Mouse (Mus musculus) ovary, adult 18-20 months (tissue): ENCODE measurements at regions not wholly inside any gene's neighbourhood (a gene's known extent, or its start where the extent isn't known, plus 50 kb on each side); places are given as distances from the start of the nearest gene placed in this dataset.

Source experiments
- DNase-seq: peaks from one replicate; pipeline ENCODE4 v3.0.0; 2022; ENCODE audit warnings: low spot score, mixed read lengths

GRCm38 (mm10) chr3:50761766-50762165 lies 318.4 kb upstream of the Slc7a11 start:
- DNase-seq, result no peak

GRCm38 (mm10) chr3:50758106-50758505 lies 314.7 kb upstream of the Slc7a11 start:
- DNase-seq, result no peak

DNA sequence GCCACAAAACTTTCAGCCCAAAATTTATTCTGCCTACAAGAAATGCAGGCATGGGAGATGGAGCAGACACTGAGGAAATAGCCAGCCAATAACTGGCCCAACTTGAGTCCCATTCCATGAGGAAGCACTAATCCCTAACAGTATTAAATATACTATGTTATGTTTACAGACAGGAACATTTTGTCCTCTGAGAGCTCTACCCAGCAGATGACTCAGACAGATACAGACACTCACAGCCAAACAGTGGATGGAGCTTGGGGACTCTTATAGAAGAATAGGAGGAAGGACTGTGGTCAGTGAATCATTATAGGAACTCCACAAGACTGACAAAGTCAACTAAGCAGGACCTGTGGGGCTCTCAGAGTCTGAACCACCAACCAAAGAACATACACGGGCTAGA lies 293.8 kb upstream of the Slc7a11 start:
- no peak for DNase-seq

DNA sequence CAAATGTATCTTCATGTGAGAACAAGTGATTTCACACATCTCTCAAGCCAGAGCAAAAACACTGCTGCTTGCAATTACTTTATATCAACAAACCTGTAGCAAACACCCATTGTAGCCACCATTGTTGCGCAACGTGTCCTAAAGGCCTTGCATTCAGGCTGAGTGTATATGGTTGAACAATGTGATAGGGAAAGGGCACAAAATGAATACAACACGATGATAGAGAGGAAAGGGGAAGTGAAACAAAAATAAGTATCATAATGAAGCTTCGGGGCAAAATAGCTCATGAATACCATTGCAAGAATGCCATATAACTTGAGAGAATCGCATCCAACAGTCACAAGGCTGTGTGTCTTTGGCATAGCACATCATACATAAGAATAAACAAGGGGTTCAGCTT lies 275.6 kb upstream of the Slc7a11 start:
- DNase-seq, result no peak

- no peak for DNase-seq
Measured at GRCm38 (mm10) chr3:50713463-50713862, 270.0 kb upstream of the Slc7a11 start.

DNA sequence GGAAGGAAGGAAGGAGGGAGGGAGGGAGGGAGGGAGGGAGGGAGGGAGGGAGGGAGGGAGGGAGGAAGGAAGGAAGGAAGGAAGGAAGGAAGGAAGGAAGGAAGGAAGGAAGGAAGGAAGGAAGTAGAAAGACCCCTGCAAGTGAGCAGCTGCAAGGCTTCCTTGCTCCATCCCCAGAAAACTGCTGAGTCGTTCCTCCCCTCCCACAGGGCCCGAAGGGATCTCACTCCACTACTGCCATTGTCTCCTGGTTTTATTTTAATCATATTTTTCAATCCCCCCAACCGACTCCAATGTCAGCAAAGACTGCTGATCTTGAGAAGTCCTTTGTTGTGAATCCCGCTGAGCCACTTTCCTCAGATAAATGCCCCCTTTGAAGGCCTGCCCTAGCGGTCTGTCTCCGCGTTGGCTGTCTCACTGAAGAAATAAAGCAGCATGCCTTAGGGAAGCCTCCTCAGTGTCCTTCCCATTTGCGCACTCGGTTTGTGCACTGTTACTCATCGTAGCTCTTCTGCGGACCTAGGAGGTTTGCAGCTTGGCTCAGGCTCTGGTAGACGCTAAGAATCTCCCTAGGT lies 266.1 kb upstream of the Slc7a11 start:
- DNase-seq, result no peak

DNA sequence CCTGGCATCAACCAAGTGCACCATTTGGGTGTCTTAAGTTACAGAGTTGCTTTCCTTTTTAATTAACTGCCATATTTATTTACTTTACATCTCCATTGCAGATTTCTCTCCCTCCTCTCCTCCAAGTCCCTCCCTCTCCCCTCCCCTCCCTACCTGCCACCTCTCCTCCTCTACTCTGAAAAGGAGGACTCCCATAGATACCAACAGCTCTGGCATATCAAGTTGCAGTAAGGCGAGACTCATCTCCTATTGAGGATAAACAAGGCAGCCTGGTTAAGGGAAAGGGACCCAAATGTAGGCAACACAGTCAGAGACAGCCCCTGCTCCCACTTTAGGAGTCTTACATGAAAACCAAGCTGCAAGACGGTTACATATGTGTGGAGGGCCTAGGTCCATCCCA lies 263.3 kb upstream of the Slc7a11 start:
- DNase-seq, result no peak

DNA sequence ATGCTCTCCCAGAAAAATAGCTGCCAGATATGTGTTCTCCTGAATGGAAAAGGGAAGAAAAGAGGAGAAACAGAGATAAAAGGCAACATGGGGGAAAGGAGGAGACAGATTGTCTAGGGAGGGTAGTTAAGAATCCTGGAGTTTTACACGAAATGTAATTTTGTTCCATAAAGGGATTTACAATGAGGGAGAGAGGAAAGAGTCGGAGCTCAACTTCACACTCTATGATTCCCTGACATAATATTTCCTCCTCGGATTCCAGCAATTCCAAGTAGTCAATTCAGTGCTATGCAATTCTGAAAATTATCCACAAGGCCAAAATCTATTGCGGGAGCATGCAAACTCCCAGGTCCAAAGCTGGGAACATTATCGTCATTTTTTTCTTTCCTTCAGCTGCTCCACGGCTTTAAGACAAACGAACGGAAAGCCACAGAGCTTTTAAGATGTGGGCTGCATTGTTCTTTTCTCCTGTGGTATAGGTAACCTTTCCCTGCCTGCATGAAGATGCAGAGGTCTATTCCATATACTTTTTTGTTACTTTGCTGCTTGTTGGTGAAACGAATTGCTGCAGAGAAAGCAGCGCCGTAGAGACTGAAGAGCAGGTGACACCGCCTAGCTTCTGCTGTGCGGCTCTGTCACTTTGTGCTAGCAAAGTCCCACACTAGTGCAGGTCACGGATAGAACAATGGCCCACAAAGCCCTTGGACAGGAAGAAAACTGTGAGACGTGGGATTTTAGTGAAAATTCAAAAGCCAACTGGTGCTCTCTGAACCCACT lies 251.7 kb upstream of the Slc7a11 start:
- DNase-seq, result no peak

DNA sequence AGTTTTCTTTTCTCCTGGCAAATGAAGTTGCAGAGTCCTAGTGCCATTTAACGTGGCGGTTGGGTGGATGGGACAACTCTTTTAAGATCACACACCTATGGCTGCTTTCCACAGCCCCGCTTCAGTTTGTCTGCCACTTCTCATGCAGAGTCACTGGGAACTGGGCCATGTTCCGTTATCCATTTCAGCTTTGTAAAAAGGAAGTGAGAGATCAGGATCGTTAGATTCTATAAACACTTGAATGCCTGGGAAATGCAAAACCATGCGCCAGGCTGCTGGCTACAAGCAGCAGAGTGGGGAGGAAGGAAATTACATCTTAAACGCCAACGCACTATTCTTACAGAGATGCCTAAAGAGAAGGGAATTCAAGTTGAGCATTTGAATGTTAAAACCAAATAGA lies 251.1 kb upstream of the Slc7a11 start:
- DNase-seq, result no peak

DNA sequence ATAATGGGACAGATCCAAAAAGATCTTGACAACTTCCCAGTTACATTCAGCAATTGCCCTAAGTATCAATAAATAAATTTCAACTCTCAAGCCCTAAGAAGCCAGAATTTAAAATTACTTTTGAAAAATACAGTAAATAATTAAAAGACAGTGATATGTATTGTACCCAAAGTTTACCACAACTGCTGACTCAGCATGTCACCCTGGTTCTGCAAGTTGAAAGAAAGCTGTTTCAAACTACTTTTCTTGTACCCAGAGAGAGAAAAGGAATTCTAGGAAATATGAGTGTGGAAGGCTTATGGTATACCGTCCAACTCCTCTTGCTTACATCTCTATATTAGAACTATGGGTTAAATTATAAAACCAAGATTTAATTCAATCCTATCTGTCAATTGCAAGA lies 248.9 kb upstream of the Slc7a11 start:
- DNase-seq, result no peak

- no peak for DNase-seq
Measured at GRCm38 (mm10) chr3:50690750-50691149, 247.3 kb upstream of the Slc7a11 start.

DNA sequence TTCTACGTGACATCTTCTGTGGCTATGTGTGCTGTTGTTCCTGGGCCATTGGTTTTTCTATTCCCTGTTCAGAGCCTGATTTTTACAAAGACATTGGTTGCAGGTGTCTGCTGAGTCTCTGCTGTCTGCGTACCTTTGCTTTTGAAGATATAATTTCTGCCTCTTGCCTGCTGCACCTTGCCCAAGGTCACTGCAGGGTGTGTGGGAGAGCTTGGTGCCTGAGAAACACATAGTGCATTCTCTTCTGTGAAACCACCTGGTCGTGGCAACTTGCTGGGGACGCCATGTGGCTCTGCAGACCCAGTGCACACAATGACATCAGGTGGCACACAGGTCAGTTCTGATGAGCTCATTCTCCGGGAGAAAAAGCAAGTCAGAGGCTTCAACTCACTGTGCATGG lies 246.0 kb upstream of the Slc7a11 start:
- DNase-seq, result no peak

DNA sequence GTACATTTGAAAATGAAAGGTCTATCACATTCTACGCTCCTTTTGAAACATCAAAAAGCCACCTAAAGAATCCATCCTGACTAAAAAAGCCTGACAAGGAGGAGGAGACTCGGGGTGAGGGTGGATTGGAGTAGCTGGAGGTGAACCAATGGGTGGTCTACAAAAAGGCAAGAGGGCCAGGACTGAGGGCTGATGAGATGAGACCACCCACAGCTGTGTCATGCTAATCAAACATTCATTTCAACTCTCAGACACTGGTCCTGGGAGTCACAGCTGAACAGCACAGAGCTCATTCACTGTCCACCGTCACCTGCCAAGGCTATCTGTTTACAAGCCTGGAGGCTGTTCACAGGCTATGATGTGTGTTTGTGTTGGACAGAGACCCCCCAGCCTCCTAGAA lies 244.3 kb upstream of the Slc7a11 start:
- no peak for DNase-seq

- no peak for DNase-seq
Measured at GRCm38 (mm10) chr3:50678611-50678988, 235.2 kb upstream of the Slc7a11 start.

GRCm38 (mm10) chr3:50677953-50678610 lies 234.7 kb upstream of the Slc7a11 start:
- DNase-seq, result no peak

- no peak for DNase-seq
Measured at GRCm38 (mm10) chr3:50675769-50676168, 232.4 kb upstream of the Slc7a11 start.

GRCm38 (mm10) chr3:50674860-50675566 lies 231.6 kb upstream of the Slc7a11 start:
- DNase-seq, result no peak

- peak; percentile 43 for DNase-seq
Measured at GRCm38 (mm10) chr3:50665316-50665715, 221.9 kb upstream of the Slc7a11 start.

- DNase-seq, result no peak
Measured at GRCm38 (mm10) chr3:50660966-50661365, 217.6 kb upstream of the Slc7a11 start.

- no peak for DNase-seq
Measured at GRCm38 (mm10) chr3:50660566-50660965, 217.2 kb upstream of the Slc7a11 start.

DNA sequence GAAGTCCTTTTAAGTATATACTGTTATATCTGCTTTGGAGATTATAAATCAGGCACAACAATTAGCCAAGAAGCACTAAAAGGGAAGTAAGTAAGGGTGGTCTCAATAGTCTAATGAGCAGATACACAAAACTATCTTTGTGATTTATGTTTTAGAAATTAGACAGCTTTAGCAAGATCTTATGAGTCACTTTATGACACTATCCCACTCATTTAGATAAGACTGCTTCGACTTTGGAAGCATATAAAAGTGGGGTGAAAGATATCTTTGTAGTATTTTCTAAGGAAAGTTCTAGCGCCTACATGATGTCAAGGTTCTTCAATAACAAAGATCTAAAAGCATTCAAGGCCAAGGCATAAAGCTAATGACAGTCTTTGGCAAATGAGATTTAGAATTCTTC lies 214.5 kb upstream of the Slc7a11 start:
- DNase-seq, result no peak

GRCm38 (mm10) chr3:50654441-50654840 lies 211.0 kb upstream of the Slc7a11 start:
- DNase-seq, result no peak

GRCm38 (mm10) chr3:50652265-50652664 lies 208.9 kb upstream of the Slc7a11 start:
- DNase-seq, result no peak
